Mouse (Mus musculus) ES-E14 (cell line): ENCODE data around the gene Slc2a6. TPM values are rescaled to one million over a fixed set of nuclear protein-coding genes. Genes with fewer than 3 reads are reported as not detected.

Experiments
- DNase-seq: peaks from one replicate; pipeline ENCODE4 v3.0.0-alpha.2; 2013; ENCODE audit warnings: low read depth, low spot score
- H3K27ac ChIP-seq: 2 replicates; pipeline ENCODE4 v1.5.1; 2012; ENCODE audit warnings: low read depth, mild to moderate bottlenecking, low read length, moderate library complexity, mixed read lengths; ENCODE audit not compliant: poor library complexity, insufficient read depth, severe bottlenecking
- H3K36me3 ChIP-seq: 2 replicates; pipeline ENCODE4 v1.6.1; 2012; ENCODE audit warnings: mild to moderate bottlenecking, low read length, moderate library complexity, mixed read lengths; ENCODE audit not compliant: control insufficient read depth, poor library complexity, insufficient read depth, severe bottlenecking
- H3K4me1 ChIP-seq, 2 experiments: fragments of 150-350 bp in 1 of 2; sonication (generic) in 1 of 2; 2 replicates each; pipeline ENCODE4 v1.6.1; 2012; ENCODE audit warnings: low read length in 2 of 2, mild to moderate bottlenecking in 1 of 2, mixed read lengths in 1 of 2; ENCODE audit not compliant: control insufficient read depth in 2 of 2, insufficient read depth in 2 of 2, poor library complexity in 1 of 2
- H3K4me3 ChIP-seq, 2 experiments: fragments of 150-350 bp in 1 of 2; sonication (generic) in 1 of 2; 2 replicates each; pipeline ENCODE4 v1.5.1; 2012; ENCODE audit warnings: low read length in 2 of 2, low read depth in 1 of 2, mild to moderate bottlenecking in 1 of 2, mixed read lengths in 1 of 2; ENCODE audit not compliant: insufficient read depth in 1 of 2, poor library complexity in 1 of 2, severe bottlenecking in 1 of 2
- H3K9ac ChIP-seq: 2 replicates; pipeline ENCODE4 v1.6.1; 2012; ENCODE audit warnings: low read depth, mild to moderate bottlenecking, low read length, mixed read lengths; ENCODE audit not compliant: poor library complexity, insufficient read depth, severe bottlenecking
- H3K9me3 ChIP-seq: fragments of 150-350 bp; sonication (generic); 2 replicates; pipeline ENCODE4 v1.6.1; 2012; ENCODE audit warnings: low read depth, mild to moderate bottlenecking, low read length; ENCODE audit not compliant: control insufficient read depth, insufficient read depth
- CHD2 ChIP-seq: IDR thresholded peaks from 2 replicates; pipeline ENCODE4 v1.6.1; 2014; ENCODE audit warnings: mild to moderate bottlenecking, low read depth, low read length, inconsistent platforms
- HCFC1 ChIP-seq: IDR thresholded peaks from 2 replicates; pipeline ENCODE4 v1.6.1; 2012; ENCODE audit warnings: low read length, inconsistent platforms, borderline replicate concordance; ENCODE audit not compliant: insufficient read depth
- MAFK ChIP-seq: IDR thresholded peaks from 2 replicates; pipeline ENCODE4 v1.6.1; 2014; ENCODE audit warnings: mild to moderate bottlenecking, low read depth, low read length, inconsistent platforms; ENCODE audit not compliant: insufficient read depth
- ZC3H11A ChIP-seq: IDR thresholded peaks from 2 replicates; pipeline ENCODE4 v1.6.1; 2012; ENCODE audit warnings: low read depth, mild to moderate bottlenecking, inconsistent platforms, low read length, borderline replicate concordance
- ZNF384 ChIP-seq: IDR thresholded peaks from 2 replicates; pipeline ENCODE4 v1.6.1; 2012; ENCODE audit warnings: low read depth, low read length, inconsistent platforms
- in situ Hi-C, 2 experiments: fragments of 600-800 bp; cut with MboI; formaldehyde crosslinking; loops; one replicate each; pipeline ENCODE4 v1.15.1; 2025; ENCODE audit warnings: low sequenced_read_pairs in 2 of 2, inconsistent platforms in 1 of 2; ENCODE audit not compliant: unreplicated experiment in 2 of 2
- total RNA-seq: library from RNA; depleted of rRNA; stranded (reverse); fragments of 300-350 nt; gene quantifications from 2 replicates; pipeline ENCODE4 v1.2.3, GENCODE M21; 2012

Gene Slc2a6
- total RNA-seq, 1 experiment, result 1.2 TPM

- Histone ChIP-seq H3K36me3 (no peaks in the 10 kb centered on the region), H3K4me1 (no peaks in the 10 kb centered on the region), H3K9ac (no peak overlapping the region), H3K27ac (no peak overlapping the region), H3K9me3 (no peaks in the 10 kb centered on the region), H3K4me3 (no peak overlapping the region)
- in situ Hi-C loops, result loop anchor here (10.0 kb wide), 1 partner anchor 189 kb away; no protein-coding TSS in a partner anchor
- DNase-seq, result no peak
- TF ChIP-seq CHD2, result no peak
- no peak for TF ChIP-seq MAFK
- TF ChIP-seq ZNF384, result no peak
- no peak for TF ChIP-seq ZC3H11A
- no peak for TF ChIP-seq HCFC1
These were observed 18.4 kb upstream of the Slc2a6 start for GRCm38 (mm10) chr2:27045979-27046770.

- in situ Hi-C loops, result loop anchor here (10.0 kb wide), 1 partner anchor 190 kb away; no protein-coding TSS in a partner anchor
- no peak overlapping the region for H3K9ac ChIP-seq
- no peak overlapping the region for H3K4me3 ChIP-seq
- no peaks in the 10 kb centered on the region for H3K36me3 ChIP-seq
- no peaks in the 10 kb centered on the region for H3K4me1 ChIP-seq
- TF ChIP-seq ZC3H11A, result no peak
- TF ChIP-seq CHD2, result no peak
- no peak for TF ChIP-seq HCFC1
- no peak for TF ChIP-seq MAFK
- TF ChIP-seq ZNF384, result no peak
- DNase-seq, result no peak
- H3K9me3 ChIP-seq, result no peaks in the 10 kb centered on the region
- H3K27ac ChIP-seq, result no peak overlapping the region
These were observed 16.8 kb upstream of the Slc2a6 start for GRCm38 (mm10) chr2:27044641-27045040.

- in situ Hi-C loops, result loop anchor here (10.0 kb wide), 1 partner anchor 191 kb away; no protein-coding TSS in a partner anchor
- DNase-seq, result no peak
- H3K36me3 ChIP-seq, result no peaks in the 10 kb centered on the region
- H3K4me1 ChIP-seq, result no peaks in the 10 kb centered on the region
- no peak overlapping the region for H3K27ac ChIP-seq
- TF ChIP-seq ZC3H11A (no peak), MAFK (no peak), CHD2 (no peak), ZNF384 (no peak), HCFC1 (no peak)
- H3K4me3 ChIP-seq, result no peak overlapping the region
- H3K9ac ChIP-seq, result no peak overlapping the region
- no peaks in the 10 kb centered on the region for H3K9me3 ChIP-seq
These were observed 16.4 kb upstream of the Slc2a6 start for GRCm38 (mm10) chr2:27044166-27044565.

- in situ Hi-C loops, result loop anchor here (10.0 kb wide), 1 partner anchor 191 kb away; no protein-coding TSS in a partner anchor
- Histone ChIP-seq H3K9me3 (no peaks in the 10 kb centered on the region), H3K4me1 (no peaks in the 10 kb centered on the region), H3K9ac (no peak overlapping the region), H3K4me3 (no peak overlapping the region), H3K27ac (no peak overlapping the region), H3K36me3 (no peaks in the 10 kb centered on the region)
- peak; percentile 48 for DNase-seq
- TF ChIP-seq MAFK (no peak), ZC3H11A (peak; percentile 28; the same call in 1 of the 2 replicates)
These were observed 15.7 kb upstream of the Slc2a6 start for GRCm38 (mm10) chr2:27043461-27043860.
